Mouse (Mus musculus) cerebellum, adult 2 months (tissue): ENCODE results near the gene Mtap.

ENCODE experiments used
- CTCF ChIP-seq: fragments of 200-500 bp; IDR thresholded peaks from 2 replicates; pipeline ENCODE4 v1.5.1; 2011; ENCODE audit warnings: low read depth, mild to moderate bottlenecking, control low read depth, low read length, moderate library complexity, borderline replicate concordance; ENCODE audit not compliant: insufficient read depth
- POLR2A ChIP-seq: fragments of 200-500 bp; IDR thresholded peaks from 2 replicates; pipeline ENCODE4 v1.6.1; 2011; ENCODE audit warnings: low read length, control low read depth, borderline replicate concordance; ENCODE audit not compliant: insufficient read depth

GRCm38 (mm10) chr4:89129311-89129913 is 7.5 kb upstream of the Mtap start:
- TF ChIP-seq CTCF (no peak), POLR2A (no peak)
